Mouse (Mus musculus) T-helper 2 cell (primary cell): ENCODE measurements around the gene Rnf224.

Source experiments
- in situ Hi-C: fragments of 300-600 bp; cut with MboI, MseI; formaldehyde crosslinking; loops from one replicate; pipeline ENCODE4 v1.15.1; 2025; ENCODE audit warnings: high pct_unique_total_duplicates

Rnf224 gene

GRCm38 (mm10) chr2:25256443-25257109, 20.0 kb upstream of the Rnf224 start:
- in situ Hi-C loops = loop anchor here (25.0 kb wide), 1 partner anchor 869 kb away; no protein-coding TSS in a partner anchor

GRCm38 (mm10) chr2:25255284-25255779, 18.7 kb upstream of the Rnf224 start, which contains the start of gene Tmem203:
Gene Tmem203 (plus strand): TSS chr2:25255439.
- in situ Hi-C loops = loop anchor here (25.0 kb wide), 1 partner anchor 868 kb away; no protein-coding TSS in a partner anchor

GRCm38 (mm10) chr2:25252331-25252730, 15.7 kb upstream of the Rnf224 start:
- in situ Hi-C loops = loop anchor here (25.0 kb wide), 1 partner anchor 865 kb away; no protein-coding TSS in a partner anchor

GRCm38 (mm10) chr2:25246183-25247072, 9.8 kb upstream of the Rnf224 start, which contains the start of gene AL732309.1:
Gene AL732309.1 (minus strand): TSS chr2:25246863.
- in situ Hi-C loops = no loop called here

- in situ Hi-C loops = no loop called here
Measured at GRCm38 (mm10) chr2:25244144-25244543, 7.6 kb upstream of the Rnf224 start.

- in situ Hi-C loops = no loop called here
Measured at GRCm38 (mm10) chr2:25243342-25243741, 6.8 kb upstream of the Rnf224 start.

- in situ Hi-C loops = no loop called here
Measured at GRCm38 (mm10) chr2:25242101-25242506, 5.5 kb upstream of the Rnf224 start, which contains the start of the genes Rnf208 and Cysrt1. Gene Rnf208 (plus strand): TSS chr2:25242255. Gene Cysrt1 (minus strand): TSS chr2:25242452.

GRCm38 (mm10) chr2:25241438-25241775, 4.8 kb upstream of the Rnf224 start:
- in situ Hi-C loops = no loop called here

- in situ Hi-C loops = no loop called here
Measured at GRCm38 (mm10) chr2:25240723-25241437, 4.3 kb upstream of the Rnf224 start.

- in situ Hi-C loops = no loop called here
Measured at GRCm38 (mm10) chr2:25240310-25240709, 3.7 kb upstream of the Rnf224 start.

- in situ Hi-C loops = no loop called here
Measured at GRCm38 (mm10) chr2:25239766-25240165, 3.2 kb upstream of the Rnf224 start.

- in situ Hi-C loops = no loop called here
Measured at GRCm38 (mm10) chr2:25238106-25238505, 1.5 kb upstream of the Rnf224 start.

- in situ Hi-C loops = no loop called here
Measured at GRCm38 (mm10) chr2:25237522-25237921, 935 bp upstream of the Rnf224 start.

GRCm38 (mm10) chr2:25234551-25235220, 1.9 kb downstream of the Rnf224 start:
- in situ Hi-C loops = no loop called here

- in situ Hi-C loops = no loop called here
Measured at GRCm38 (mm10) chr2:25234050-25234449, 2.5 kb downstream of the Rnf224 start, which contains the start of gene Slc34a3. Gene Slc34a3 (minus strand): TSS chr2:25234364.

- in situ Hi-C loops = no loop called here
Measured at GRCm38 (mm10) chr2:25233421-25233820, 3.2 kb downstream of the Rnf224 start.

- in situ Hi-C loops = no loop called here
Measured at GRCm38 (mm10) chr2:25231038-25231437, 5.5 kb downstream of the Rnf224 start.

- in situ Hi-C loops = no loop called here
Measured at GRCm38 (mm10) chr2:25230581-25230980, 6.0 kb downstream of the Rnf224 start.

GRCm38 (mm10) chr2:25229582-25229981, 7.0 kb downstream of the Rnf224 start:
- in situ Hi-C loops = loop anchor here (5.0 kb wide), 1 partner anchor 37 kb away; no protein-coding TSS in a partner anchor

- in situ Hi-C loops = loop anchor here (5.0 kb wide), 1 partner anchor 37 kb away; no protein-coding TSS in a partner anchor
Measured at GRCm38 (mm10) chr2:25228995-25229530, 7.5 kb downstream of the Rnf224 start.
